Mouse (Mus musculus) thymus, adult 2 months (tissue): Measurements from ENCODE around the gene Gimd1.

ENCODE experiments used
- CTCF ChIP-seq: fragments of 200-500 bp; IDR thresholded peaks from 2 replicates; pipeline ENCODE4 v1.5.1; 2012; ENCODE audit warnings: mild to moderate bottlenecking, control low read depth, low read length, moderate library complexity, borderline replicate concordance; ENCODE audit not compliant: control insufficient read depth, poor library complexity, insufficient read depth; ENCODE audit errors: extremely low read depth
- POLR2A ChIP-seq: fragments of 200-500 bp; IDR thresholded peaks from 2 replicates; pipeline ENCODE4 v1.6.1; 2012; ENCODE audit warnings: mild to moderate bottlenecking, low read length, control low read depth, moderate library complexity; ENCODE audit not compliant: control insufficient read depth, poor library complexity, insufficient read depth; ENCODE audit errors: extremely low read depth

DNA sequence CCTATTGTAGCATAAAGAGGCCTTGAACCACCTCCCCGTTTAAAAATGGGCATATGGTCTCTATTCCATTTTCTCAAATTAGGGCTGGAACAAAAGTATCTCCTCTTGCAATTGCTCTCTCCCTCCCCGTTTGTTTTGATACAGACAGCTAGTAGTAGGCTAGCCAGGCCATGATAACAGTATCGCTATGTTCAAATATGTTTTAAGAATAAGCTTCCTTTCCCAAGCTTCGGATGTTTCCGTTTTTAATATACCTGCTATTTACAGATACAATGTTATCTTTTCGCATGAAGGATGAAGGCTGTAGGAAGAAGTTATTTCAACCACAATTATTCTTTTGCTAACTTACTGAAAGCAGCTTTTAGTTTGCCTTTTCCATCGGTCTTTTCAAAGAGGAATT is 19.7 kb downstream of the Gimd1 start:
- TF ChIP-seq CTCF (no peak), POLR2A (no peak)
